Mouse (Mus musculus) adrenal gland (tissue): Measurements from ENCODE around the gene 2210408I21Rik.

Experiments
- intact Hi-C: fragments of 180-260 bp; cut with DNase I; formaldehyde crosslinking; loops from one replicate; pipeline ENCODE4 v1.15.1; 2025

Gene 2210408I21Rik

DNA sequence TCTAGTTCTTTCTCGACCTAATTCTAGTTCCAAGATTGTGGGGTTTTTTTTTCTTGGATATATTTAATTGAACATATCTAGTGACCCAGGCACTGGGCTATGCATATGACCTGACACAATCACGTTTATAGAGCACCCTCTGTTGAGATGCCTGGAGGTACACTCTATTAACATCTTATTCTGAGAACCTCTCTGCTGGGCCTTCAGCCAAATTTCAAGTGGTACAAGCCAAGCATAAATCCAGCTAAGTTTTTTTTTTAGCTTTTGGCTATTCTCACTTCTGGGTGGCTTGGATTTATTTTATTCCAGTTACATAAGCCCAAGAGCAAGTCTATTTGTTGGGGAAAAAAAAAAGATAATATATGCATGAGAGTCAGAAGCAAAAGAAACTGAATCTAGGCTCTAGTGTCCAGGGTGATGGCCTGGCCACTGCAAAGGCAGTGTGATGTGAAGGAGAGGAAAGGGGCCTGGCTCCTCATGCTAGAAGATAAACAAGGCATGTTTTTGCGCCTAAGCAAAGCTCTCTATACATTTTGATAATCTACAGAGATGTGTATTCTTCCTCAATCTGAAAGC lies 139.9 kb downstream of the 2210408I21Rik start:
- intact Hi-C loops, result no loop called here

DNA sequence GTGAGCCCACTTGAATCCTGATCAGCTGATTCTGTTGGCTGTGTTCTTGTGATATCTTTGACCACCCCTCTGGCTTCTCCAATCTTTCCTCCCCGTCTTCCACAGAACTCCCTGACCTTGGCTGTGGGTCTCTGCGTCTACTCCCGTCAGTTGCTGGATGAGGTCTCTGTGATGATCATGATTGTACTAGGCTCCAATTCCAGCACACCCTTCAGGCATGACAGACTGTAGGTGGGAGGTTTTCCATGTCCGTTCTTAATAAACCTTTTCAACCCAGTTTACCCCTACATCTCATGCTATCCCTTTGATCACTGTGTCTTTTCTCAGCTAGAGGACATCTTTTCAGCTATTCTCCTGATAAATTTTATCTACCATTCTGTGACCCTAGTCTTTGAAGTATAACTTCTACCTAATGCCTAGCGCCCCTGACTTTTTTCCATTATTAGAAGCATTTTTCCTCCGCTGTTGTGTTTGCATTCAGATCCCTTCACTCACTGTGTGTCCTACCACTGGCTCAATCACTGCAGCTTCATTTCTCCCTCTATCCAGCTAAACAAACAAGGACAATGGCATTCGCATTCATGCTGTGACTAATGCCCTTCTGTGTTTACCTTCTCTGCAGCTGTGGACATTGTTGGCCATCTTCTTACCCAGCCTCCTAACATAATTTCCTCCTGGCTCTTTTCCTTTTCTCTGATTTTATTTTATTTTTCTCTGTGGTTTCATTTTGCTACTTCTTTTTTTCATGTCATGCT lies 143.5 kb downstream of the 2210408I21Rik start:
- intact Hi-C loops, result no loop called here

DNA sequence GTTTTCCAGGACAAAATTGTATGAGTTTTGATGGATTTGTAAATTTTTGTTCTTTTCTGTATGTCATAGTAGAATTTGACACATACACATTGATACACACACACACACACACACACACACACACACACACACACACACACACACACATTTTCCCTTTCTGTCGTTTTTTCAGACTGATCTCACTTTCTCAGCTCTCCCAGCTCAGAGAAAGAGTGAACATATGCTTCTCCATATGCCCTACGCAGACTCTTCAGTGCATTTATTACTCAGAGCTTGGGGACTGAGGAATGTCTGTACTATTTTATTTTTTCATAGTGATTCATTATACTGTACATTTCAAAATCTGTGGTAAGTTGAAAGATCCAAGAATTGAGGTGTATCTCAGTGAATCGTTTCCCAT lies 160.2 kb downstream of the 2210408I21Rik start:
- intact Hi-C loops, result no loop called here

DNA sequence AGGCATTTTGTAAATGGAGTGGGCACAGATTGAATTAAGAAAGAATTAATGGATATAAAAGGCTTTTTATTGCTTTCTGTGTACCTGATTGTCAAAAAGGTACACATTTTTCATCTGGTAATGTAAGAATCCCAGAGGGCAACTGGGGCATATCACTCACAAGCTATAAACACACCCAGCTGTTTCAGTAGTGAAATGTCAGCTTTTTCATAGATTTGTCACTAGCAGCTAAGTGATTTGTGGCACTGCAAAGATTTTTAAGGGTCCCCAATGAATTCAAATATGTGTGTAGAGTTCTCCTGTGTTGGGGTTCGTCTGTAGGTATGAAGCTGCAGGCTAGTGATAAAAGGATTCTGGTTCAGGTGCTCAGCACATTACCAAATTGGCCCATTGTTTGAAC lies 188.8 kb downstream of the 2210408I21Rik start:
- intact Hi-C loops, result no loop called here

- intact Hi-C loops, result no loop called here
Observed at GRCm38 (mm10) chr13:77326174-77326959, 191.0 kb downstream of the 2210408I21Rik start.

DNA sequence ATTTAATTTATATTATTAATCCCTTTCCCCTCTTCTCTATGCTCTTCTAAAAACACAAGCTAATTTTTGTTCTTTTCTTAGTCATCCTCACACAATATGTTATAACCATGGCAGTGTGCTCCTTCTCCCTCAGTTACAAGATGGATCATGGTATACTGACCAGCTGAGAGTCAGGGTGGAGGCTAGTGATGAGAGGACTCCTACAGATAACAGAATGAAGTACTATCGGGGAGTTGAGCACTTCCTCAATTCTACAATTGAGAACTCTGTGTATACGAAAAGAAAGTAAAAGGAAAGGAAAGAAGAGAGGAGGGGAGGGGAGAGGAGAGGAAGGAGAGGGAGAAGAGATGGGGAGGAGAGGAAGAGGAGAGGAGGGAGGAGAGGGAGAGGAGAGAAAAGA lies 206.8 kb downstream of the 2210408I21Rik start:
- intact Hi-C loops, result no loop called here

- intact Hi-C loops, result no loop called here
Observed at GRCm38 (mm10) chr13:77385448-77385970, 250.2 kb downstream of the 2210408I21Rik start.

GRCm38 (mm10) chr13:77386001-77386400 lies 250.7 kb downstream of the 2210408I21Rik start:
- intact Hi-C loops, result no loop called here

GRCm38 (mm10) chr13:77388148-77388547 lies 252.8 kb downstream of the 2210408I21Rik start:
- intact Hi-C loops, result no loop called here

DNA sequence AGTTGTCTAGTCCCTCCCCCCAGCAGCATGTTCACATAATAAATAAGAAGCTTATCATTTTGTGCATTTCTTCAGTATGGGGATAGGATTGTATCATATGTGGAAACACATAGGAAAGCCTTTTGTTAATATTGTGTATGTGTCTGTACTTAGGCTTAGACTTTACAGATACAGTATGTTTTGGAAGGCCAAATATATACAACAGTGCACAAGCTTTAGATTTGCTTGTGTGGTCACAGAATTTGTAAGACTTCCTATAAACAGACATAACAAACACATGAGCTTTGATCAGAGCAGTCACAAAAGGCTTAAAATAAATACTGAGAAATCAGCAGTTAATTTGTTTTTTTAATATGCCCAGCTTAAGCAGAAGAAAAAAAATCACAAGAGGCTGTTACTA lies 253.9 kb downstream of the 2210408I21Rik start:
- intact Hi-C loops, result no loop called here

GRCm38 (mm10) chr13:77396374-77396773 lies 261.0 kb downstream of the 2210408I21Rik start:
- intact Hi-C loops, result no loop called here

GRCm38 (mm10) chr13:77396981-77397380 lies 261.6 kb downstream of the 2210408I21Rik start:
- intact Hi-C loops, result no loop called here

DNA sequence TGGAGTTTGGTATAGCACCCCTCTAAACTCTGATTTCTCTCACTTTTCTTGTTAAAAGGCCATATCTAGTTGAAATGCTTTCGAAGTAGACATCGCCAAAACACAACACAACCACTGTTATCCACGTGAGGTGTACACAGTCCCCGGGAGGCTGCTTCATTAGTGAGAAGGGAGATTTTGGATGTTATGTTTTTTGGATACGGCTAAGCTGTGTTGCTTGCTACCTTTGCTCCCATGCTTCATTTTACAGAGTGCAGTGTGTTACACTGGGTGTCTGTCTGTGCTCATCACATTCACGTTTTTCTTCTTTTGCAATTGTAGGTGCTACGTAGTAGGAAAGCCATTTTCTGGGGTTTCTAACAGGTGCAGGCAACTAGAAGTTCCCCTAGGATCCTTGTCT lies 262.3 kb downstream of the 2210408I21Rik start:
- intact Hi-C loops, result no loop called here

DNA sequence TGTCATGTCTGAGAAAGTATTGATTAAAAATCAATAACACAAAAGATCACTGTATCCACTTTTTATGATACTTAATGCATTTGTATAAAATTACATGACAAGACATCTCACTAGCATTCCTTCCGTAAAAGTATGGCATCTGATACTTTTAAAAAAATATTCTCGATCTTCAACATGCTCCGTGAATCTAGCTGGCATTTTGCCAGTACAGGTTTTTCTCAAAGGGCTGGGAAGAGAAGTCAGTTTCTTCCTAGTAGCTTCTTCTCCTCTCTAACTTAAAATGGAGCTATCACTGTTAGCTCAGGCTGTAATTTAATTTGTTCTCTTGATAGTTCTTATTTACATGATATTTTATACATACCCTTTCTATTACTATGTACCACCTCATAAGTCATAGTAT lies 263.1 kb downstream of the 2210408I21Rik start:
- intact Hi-C loops, result no loop called here

DNA sequence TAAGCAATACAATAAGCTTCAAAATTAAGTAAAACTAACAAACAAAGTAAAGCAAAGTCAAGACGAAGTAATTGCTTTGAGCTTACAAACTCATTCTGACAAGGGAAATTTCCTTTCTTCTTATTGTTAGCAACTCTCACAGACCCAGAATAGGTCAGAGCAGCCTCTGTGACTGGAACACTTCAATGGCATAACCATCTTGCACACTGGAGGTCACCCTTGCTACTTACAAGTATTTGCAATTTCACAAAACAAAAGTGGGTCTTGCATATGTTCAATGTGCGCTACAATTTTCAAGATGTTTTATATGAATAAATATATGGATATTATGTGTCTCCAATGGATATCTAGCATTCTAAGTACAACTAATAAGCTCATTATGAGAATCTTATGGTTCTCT lies 265.4 kb downstream of the 2210408I21Rik start:
- intact Hi-C loops, result no loop called here

DNA sequence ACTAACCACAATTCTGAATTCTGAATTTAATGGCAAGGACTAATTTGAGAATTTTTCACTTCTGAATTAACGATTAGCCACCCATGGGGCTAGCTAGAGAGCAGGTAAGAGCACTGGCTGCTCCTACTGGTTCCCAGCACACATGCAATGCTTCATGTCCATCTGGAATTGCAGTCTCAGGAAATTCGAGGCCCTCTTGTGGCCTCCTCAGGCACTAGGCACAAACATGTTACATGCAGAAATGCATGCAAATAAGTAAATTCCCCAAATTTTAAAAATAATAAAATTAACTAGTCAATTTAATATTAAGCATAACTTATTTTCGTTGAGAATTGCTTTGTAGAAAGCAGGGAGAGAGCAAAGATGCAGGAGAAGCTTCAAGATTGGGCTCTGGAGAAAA lies 273.2 kb downstream of the 2210408I21Rik start:
- intact Hi-C loops, result no loop called here

DNA sequence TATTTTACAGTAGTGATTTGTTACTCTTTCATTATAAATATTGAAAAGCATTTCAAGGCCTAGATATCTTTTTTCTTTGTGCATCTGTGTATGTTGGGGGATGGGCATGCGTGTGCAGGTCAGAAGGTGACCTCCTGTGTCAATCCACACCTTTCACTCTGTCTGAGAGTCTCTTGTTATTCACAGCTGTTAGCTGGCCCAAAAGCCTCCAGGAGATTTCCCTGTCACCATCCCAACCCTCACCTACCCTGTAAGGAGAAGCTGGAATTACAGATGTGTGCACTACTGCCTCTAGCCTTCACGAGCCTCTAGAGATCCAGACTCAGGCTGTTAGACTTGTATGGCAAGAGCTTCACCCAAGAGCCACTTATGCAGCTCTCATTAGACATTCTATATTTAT lies 274.5 kb downstream of the 2210408I21Rik start:
- intact Hi-C loops, result no loop called here

DNA sequence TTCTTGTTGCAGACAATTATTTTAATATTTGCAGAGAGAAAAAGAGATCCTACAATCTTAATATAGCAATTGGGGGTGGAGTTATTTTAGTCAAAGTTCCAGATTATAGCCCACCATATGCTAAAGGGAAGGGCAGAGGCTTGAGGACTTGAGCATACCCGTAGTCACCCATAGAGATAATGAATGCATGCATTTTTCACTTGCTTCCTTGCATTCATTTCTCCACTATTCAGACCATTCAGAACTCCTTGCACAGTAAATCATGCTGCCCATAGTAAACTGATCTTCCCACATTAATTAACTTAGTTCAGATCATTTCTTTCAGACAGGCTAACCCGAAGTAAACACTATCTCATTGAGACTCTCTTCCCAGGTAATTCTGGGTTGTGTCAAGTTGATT lies 277.5 kb downstream of the 2210408I21Rik start:
- intact Hi-C loops, result no loop called here

- intact Hi-C loops, result no loop called here
Observed at GRCm38 (mm10) chr13:77450007-77450567, 314.7 kb downstream of the 2210408I21Rik start.

DNA sequence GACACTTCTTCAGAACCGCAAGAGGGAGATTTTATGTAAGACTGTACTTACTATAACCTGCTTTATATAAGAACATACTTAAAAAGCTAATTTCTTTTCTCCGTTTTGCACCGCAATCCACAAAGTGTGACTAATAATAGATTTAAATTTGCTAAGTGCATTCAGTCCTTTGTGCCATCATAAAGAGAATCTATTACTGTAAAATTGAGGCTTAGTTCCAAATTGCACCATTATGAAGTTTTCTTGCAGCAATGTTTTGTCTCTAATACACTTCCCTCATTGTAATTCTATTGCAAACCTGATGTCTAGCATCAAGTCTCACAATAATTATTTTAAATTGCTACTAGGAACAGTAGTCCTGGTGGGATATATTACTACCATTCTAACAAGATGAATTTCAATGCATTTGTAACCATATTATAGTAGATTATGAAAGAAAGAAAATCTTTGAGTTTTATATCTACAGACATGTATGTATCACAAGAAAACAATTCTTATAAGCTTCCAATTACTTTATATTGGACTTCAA lies 334.8 kb downstream of the 2210408I21Rik start:
- intact Hi-C loops, result no loop called here

DNA sequence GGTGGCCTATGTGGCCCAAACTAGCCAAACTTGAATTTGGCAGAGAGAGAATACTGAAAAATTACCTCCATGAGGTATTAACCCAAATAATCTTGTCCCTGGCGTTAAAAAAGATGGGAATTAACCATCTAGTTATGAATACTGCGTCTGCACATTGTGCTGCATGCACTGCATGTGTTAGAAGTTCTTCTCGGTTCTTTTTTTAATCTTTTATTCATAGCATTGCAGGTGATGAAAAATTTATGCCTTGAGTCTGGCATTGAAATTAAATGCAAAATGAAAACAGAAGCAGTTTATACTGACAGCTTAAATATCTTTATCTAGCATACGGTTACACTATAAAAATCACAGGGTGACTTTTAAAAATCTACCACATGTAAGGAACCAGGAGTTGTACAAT lies 341.1 kb downstream of the 2210408I21Rik start:
- intact Hi-C loops, result no loop called here
